Mouse (Mus musculus) heart, adult 18-20 months (tissue): ENCODE measurements at regions not wholly inside any gene's neighbourhood (a gene's known extent, or its start where the extent isn't known, plus 50 kb on each side); places are given as distances from the start of the nearest gene placed in this dataset.

ENCODE experiments used
- DNase-seq, 2 experiments: peaks; one replicate each; pipeline ENCODE4 v3.0.0; 2021 to 2022; ENCODE audit warnings: mixed read lengths in 1 of 2

GRCm38 (mm10) chr6:24263796-24264195 lies 95.9 kb upstream of the Slc13a1 start:
- no peak for DNase-seq

- DNase-seq, result no peak
These were observed 94.7 kb upstream of the Slc13a1 start for GRCm38 (mm10) chr6:24262578-24262977.

GRCm38 (mm10) chr6:24245591-24245990 lies 77.7 kb upstream of the Slc13a1 start:
- DNase-seq, result no peak

- DNase-seq, result no peak
These were observed 70.6 kb upstream of the Slc13a1 start for GRCm38 (mm10) chr6:24238541-24238940.

GRCm38 (mm10) chr6:24238054-24238453 lies 70.2 kb upstream of the Slc13a1 start:
- no peak for DNase-seq

GRCm38 (mm10) chr6:24233626-24234025 lies 65.7 kb upstream of the Slc13a1 start:
- no peak for DNase-seq

GRCm38 (mm10) chr6:24220589-24220988 lies 52.7 kb upstream of the Slc13a1 start:
- no peak for DNase-seq

DNA sequence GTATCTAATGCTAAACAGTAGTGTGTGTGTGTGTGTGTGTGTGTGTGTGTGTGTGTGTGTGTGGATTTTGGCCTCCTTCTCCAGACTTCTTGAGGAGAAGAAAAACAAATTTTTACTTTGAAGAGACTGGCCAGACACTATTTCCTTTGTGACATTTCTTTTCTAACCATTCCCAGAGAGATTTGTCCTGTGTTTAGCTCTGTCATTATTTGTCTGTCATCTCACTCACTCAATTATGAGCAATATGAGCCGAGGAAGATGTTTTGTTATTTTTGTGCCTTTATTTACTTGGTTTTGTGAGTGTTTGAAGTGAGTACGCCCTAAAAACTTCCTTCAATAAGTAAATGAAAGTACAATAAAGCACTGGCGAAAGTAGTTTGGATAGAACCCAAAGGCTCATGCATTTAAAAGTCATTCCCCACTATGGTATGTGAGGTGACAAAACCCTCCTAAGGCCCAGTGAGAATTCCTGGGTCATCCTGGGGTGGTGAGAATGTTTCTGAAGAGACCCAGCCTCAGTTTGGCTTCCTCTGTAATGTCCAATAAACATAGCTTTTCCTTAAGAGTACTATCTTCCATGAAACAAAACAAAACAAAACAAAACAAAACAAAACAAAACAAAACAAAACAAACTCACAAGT lies 52.1 kb upstream of the Slc13a1 start:
- no peak for DNase-seq
